Mouse (Mus musculus): ENCODE measurements around the gene Dgkh.

GRCm38 (mm10) chr14:78722031-78722430 lies 10.5 kb downstream of the Dgkh start:
- no peak for TF ChIP-seq CTCF (IDR thresholded peaks at IDR 0.05; ENCODE audit: low read depth, low read length)
- no peak for TF ChIP-seq POLR2A (IDR thresholded peaks at IDR 0.05; ENCODE audit: extremely low read depth, insufficient read depth, low read length)
